In genomic region chr3:132986188-132986587, GRCm38 (mm10) we compare ENCODE assay signal across 21 mouse cellular contexts. TPM values are rescaled to one million over a fixed set of nuclear protein-coding genes. Genes with fewer than 3 reads are reported as not detected.
"Had no signal": no experiment of that assay in that cellular context is flagged by ENCODE, and none has a peak within 500 bp of the region (broad histone marks: within the 10 kb centered on the region; RNA-seq: fewer than 3 reads in every experiment).

No protein-coding gene starts in this region.

- H3K4me1 ChIP-seq: liver, embryonic 13.5 days; midbrain, embryonic 12.5 days; midbrain, embryonic 15.5 days; neural tube, embryonic 13.5 days had no signal

- H3K27me3 ChIP-seq: intestine, embryonic 15.5 days; kidney, embryonic 15.5 days; limb, embryonic 12.5 days; liver, embryonic 13.5 days; midbrain, embryonic 12.5 days; midbrain, embryonic 15.5 days; neural tube, embryonic 13.5 days; stomach, embryonic 15.5 days had no signal

- H3K9ac ChIP-seq: intestine, embryonic 15.5 days; kidney, embryonic 15.5 days; limb, embryonic 12.5 days; liver, embryonic 13.5 days; lung, embryonic 14.5 days; midbrain, embryonic 12.5 days; midbrain, embryonic 15.5 days; neural tube, embryonic 13.5 days; stomach, embryonic 15.5 days had no signal

- H3K4me2 ChIP-seq: intestine, embryonic 15.5 days; kidney, embryonic 15.5 days; limb, embryonic 12.5 days; liver, embryonic 13.5 days; lung, embryonic 14.5 days; midbrain, embryonic 12.5 days; midbrain, embryonic 15.5 days; neural tube, embryonic 13.5 days; stomach, embryonic 15.5 days had no signal

- H3K4me3 ChIP-seq: intestine, embryonic 15.5 days; kidney, embryonic 15.5 days; left cerebral cortex, adult 2 months; limb, embryonic 12.5 days; liver, embryonic 13.5 days; midbrain, embryonic 12.5 days; midbrain, embryonic 15.5 days; neural tube, embryonic 13.5 days; stomach, embryonic 15.5 days had no signal

- H3K27ac ChIP-seq: intestine, embryonic 15.5 days; kidney, embryonic 15.5 days; left cerebral cortex, adult 2 months; limb, embryonic 12.5 days; liver, embryonic 13.5 days; macrophage; midbrain, embryonic 12.5 days; midbrain, embryonic 15.5 days; neural tube, embryonic 13.5 days; stomach, embryonic 15.5 days had no signal

- H3K36me3 ChIP-seq: intestine, embryonic 15.5 days; midbrain, embryonic 15.5 days had no signal

- DNase-seq: kidney, adult 11 months; kidney, adult 8-10 months; kidney, postnatal 10 days; kidney, postnatal 36 days; liver, embryonic 13.5 days; lung, embryonic 14.5 days; retina, postnatal 1 day; right cerebral cortex, postnatal 25 days; spleen, adult 18-20 months; thymus, postnatal 25 days had no signal

- H3K9me3 ChIP-seq: intestine, embryonic 15.5 days; kidney, embryonic 15.5 days; limb, embryonic 12.5 days; liver, embryonic 13.5 days; midbrain, embryonic 12.5 days; midbrain, embryonic 15.5 days; neural tube, embryonic 13.5 days; stomach, embryonic 15.5 days had no signal

- ATAC-seq: intestine, embryonic 15.5 days; lung, postnatal 0 days; midbrain, embryonic 15.5 days had no signal

RNA-seq across cellular contexts. Expression of gene Npnt, which starts 36.1 kb away (rescaled TPM):
- total RNA-seq: megakaryocyte, adult 5-6 weeks had no signal
- polyA plus RNA-seq: macrophage had no signal
